Mouse (Mus musculus): ENCODE data around the gene Dync2h1. TPM values are rescaled to one million over a fixed set of nuclear protein-coding genes. Genes with fewer than 3 reads are reported as not detected.
"Not testable (repeated sequence)": the region's sequence is repeated elsewhere in the genome, so short reads cannot be mapped to it uniquely, and the experiment has no call there.

The Dync2h1 gene
- polyA plus RNA-seq, 2 experiments from 2014 or later = 3.6 to 5.4 TPM

- ATAC-seq = no peak
Measured at GRCm38 (mm10) chr9:7014733-7015132, 169.5 kb downstream of the Dync2h1 start.

- no peak for ATAC-seq
Measured at GRCm38 (mm10) chr9:7009785-7010184, 174.5 kb downstream of the Dync2h1 start.

- ATAC-seq = no peak
Measured at GRCm38 (mm10) chr9:6994865-6995264, 189.4 kb downstream of the Dync2h1 start.

- no peak for ATAC-seq
Measured at GRCm38 (mm10) chr9:6994275-6994674, 190.0 kb downstream of the Dync2h1 start.

- no peak for ATAC-seq
Measured at GRCm38 (mm10) chr9:6988893-6989685, 195.2 kb downstream of the Dync2h1 start.

GRCm38 (mm10) chr9:6986161-6986560 is 198.1 kb downstream of the Dync2h1 start:
- no peak for ATAC-seq

- ATAC-seq = no peak
Measured at GRCm38 (mm10) chr9:6969171-6969570, 215.1 kb downstream of the Dync2h1 start.

GRCm38 (mm10) chr9:6965006-6965405 is 219.2 kb downstream of the Dync2h1 start:
- ATAC-seq = no peak

- no peak for ATAC-seq
Measured at GRCm38 (mm10) chr9:6958311-6958710, 225.9 kb downstream of the Dync2h1 start.

- no peak for ATAC-seq
Measured at GRCm38 (mm10) chr9:6927399-6928035, 256.7 kb downstream of the Dync2h1 start.

GRCm38 (mm10) chr9:6913471-6913870 is 270.8 kb downstream of the Dync2h1 start:
- ATAC-seq = no peak

- not testable (repeated sequence) for ATAC-seq
Measured at GRCm38 (mm10) chr9:6910537-6910936, 273.7 kb downstream of the Dync2h1 start.

GRCm38 (mm10) chr9:6901620-6902019 is 282.6 kb downstream of the Dync2h1 start:
- ATAC-seq = no peak

GRCm38 (mm10) chr9:6891331-6891730 is 292.9 kb downstream of the Dync2h1 start:
- ATAC-seq = no peak

- no peak for ATAC-seq
Measured at GRCm38 (mm10) chr9:6881187-6881984, 302.9 kb downstream of the Dync2h1 start.

Other genes starting within 250 kb of the Dync2h1 start
- gene Dcun1d5, start 74 bp upstream of the Dync2h1 start, polyA plus RNA-seq (2017; shearing (Covaris generic)) = 10 to 100 TPM; 21.1 to 39.6 TPM
- gene Mmp13, start 88.1 kb upstream of the Dync2h1 start, polyA plus RNA-seq (2017; shearing (Covaris generic)) = not detected
- not detected for gene Mmp12, start 159.9 kb upstream of the Dync2h1 start, polyA plus RNA-seq (2017; shearing (Covaris generic))
- gene Mmp1b, start 203.6 kb upstream of the Dync2h1 start, polyA plus RNA-seq (2017; shearing (Covaris generic)) = not detected

Data from activated CD4-positive, CD25-positive, alpha-beta regulatory T cell, adult 4 months (primary cell).